Mouse (Mus musculus) midbrain, postnatal 0 days (tissue): ENCODE measurements at regions not wholly inside any gene's neighbourhood (a gene's known extent, or its start where the extent isn't known, plus 50 kb on each side); places are given as distances from the start of the nearest gene placed in this dataset.
"Not testable (repeated sequence)": the region's sequence is repeated elsewhere in the genome, so short reads cannot be mapped to it uniquely, and the experiment has no call there.

Experiments
- ATAC-seq: fragments of 200-750 bp; cut with Nextera tagmentation; 2 replicates; pipeline ENCODE4 v1.8.0; 2017; ENCODE audit warnings: moderate number of reproducible peaks, mild to moderate bottlenecking, moderate TSS enrichment, moderate library complexity; ENCODE audit not compliant: low FRiP score
- DNase-seq: peaks from one replicate; pipeline ENCODE4 v3.0.0-alpha.2; 2015; ENCODE audit warnings: low spot score
- H3K27ac ChIP-seq: fragments of 300-500 bp; sonication (generic); 2 replicates; pipeline ENCODE4 v1.5.1; 2014; ENCODE audit warnings: low read depth, mild to moderate bottlenecking, low read length, mixed read lengths
- H3K27me3 ChIP-seq: fragments of 300-500 bp; sonication (generic); 2 replicates; pipeline ENCODE4 v1.6.1; 2014; ENCODE audit warnings: low read length, control low read depth, mixed read lengths; ENCODE audit not compliant: insufficient read depth
- H3K36me3 ChIP-seq: fragments of 300-500 bp; sonication (generic); 2 replicates; pipeline ENCODE4 v1.6.1; 2014; ENCODE audit warnings: low read length, control low read depth, mixed read lengths; ENCODE audit not compliant: insufficient read depth
- H3K4me1 ChIP-seq: fragments of 300-500 bp; sonication (generic); 2 replicates; pipeline ENCODE4 v1.6.1; 2014; ENCODE audit warnings: mild to moderate bottlenecking, control low read depth, antibody characterized with exemption, low read length, mixed read lengths; ENCODE audit not compliant: insufficient read depth
- H3K4me2 ChIP-seq: fragments of 300-500 bp; sonication (generic); 2 replicates; pipeline ENCODE4 v1.6.1; 2014; ENCODE audit warnings: low read depth, mild to moderate bottlenecking, low read length, mixed read lengths; ENCODE audit not compliant: poor library complexity, severe bottlenecking
- H3K4me3 ChIP-seq: fragments of 300-500 bp; sonication (generic); 2 replicates; pipeline ENCODE4 v1.5.1; 2014; ENCODE audit warnings: low read depth, mild to moderate bottlenecking, low read length, moderate library complexity
- H3K9ac ChIP-seq: fragments of 300-500 bp; sonication (generic); replicated peaks from 2 replicates; pipeline ENCODE4 v1.6.1; 2014; ENCODE audit warnings: mild to moderate bottlenecking, low read length, moderate library complexity, mixed read lengths; ENCODE audit not compliant: poor library complexity, severe bottlenecking
- H3K9me3 ChIP-seq: fragments of 300-500 bp; sonication (generic); 2 replicates; pipeline ENCODE4 v1.6.1; 2016; ENCODE audit warnings: low read length, control low read depth
- CTCF ChIP-seq: IDR thresholded peaks from 2 replicates; pipeline ENCODE4 v1.5.1; 2016; ENCODE audit warnings: antibody characterized with exemption, mild to moderate bottlenecking
- WGBS: fragments of 180-500 bp; shearing (Covaris S2); extraction: QIAGEN DNeasy Blood & Tissue Kit; methylation state at CpG from one replicate; pipeline ENCODE4 v1.1.7; 2014; 5-methylcytosine and 5-hydroxymethylcytosine counted together

DNA sequence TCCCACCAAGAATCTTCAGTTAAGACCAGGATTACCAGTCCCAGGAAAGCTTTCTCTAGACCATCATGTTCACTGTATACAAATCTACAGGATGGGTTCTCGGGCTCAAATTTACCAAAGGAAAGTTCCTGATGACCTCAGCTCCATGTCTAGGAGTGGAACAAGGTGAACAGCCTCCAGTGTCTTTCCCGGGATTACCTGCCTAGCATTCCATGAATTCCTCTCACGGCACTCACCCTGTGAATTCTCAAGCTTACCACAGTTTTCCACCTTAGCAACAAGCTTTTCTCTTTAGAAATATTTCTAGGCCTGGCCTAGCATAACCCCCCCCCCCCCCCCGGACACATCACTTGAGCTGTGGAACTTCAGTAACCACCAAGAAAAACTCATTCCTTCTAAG, 1158.9 kb downstream of the A830018L16Rik start:
- Histone ChIP-seq H3K4me2 (no peak overlapping the region), H3K4me3 (no peak overlapping the region), H3K9me3 (no peaks in the 10 kb centered on the region), H3K36me3 (no peaks in the 10 kb centered on the region), H3K27ac (no peak overlapping the region), H3K27me3 (no peaks in the 10 kb centered on the region), H3K9ac (no peak overlapping the region), H3K4me1 (no peaks in the 10 kb centered on the region)
- 85% methylated on average over 4 of the region's 4 CpGs for WGBS
- ATAC-seq (no peak), DNase-seq (no peak)
- TF ChIP-seq CTCF, result no peak

DNA sequence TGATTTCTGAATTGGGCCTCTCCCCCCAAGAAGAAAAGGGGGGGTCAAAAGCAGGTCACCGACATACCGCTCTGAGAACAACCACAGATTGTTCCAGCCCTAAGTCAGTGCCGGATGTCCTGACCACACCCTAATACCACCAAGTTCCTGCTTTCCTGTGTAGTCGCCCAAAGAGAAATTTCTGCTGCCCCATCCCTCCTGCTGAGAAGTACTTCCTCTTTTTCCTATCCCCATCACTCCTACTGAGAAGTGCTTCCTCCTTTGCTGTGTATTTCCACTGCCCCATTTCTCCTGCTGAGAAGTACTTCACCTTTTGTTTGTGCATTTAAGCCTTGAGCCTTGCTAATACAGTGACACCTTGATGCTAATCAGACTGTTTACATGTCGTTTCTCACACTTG, 1160.4 kb downstream of the A830018L16Rik start:
- no peak for ATAC-seq
- Histone ChIP-seq H3K4me2 (no peak overlapping the region), H3K4me1 (no peaks in the 10 kb centered on the region), H3K9ac (no peak overlapping the region), H3K27me3 (no peaks in the 10 kb centered on the region), H3K27ac (no peak overlapping the region), H3K4me3 (no peak overlapping the region), H3K9me3 (no peaks in the 10 kb centered on the region), H3K36me3 (no peaks in the 10 kb centered on the region)
- no peak for DNase-seq
- no peak for TF ChIP-seq CTCF
- WGBS, result 84% methylated on average over 5 of the region's 5 CpGs

- ATAC-seq (peak; percentile 47; the same call in 1 of the 2 replicates), DNase-seq (peak; percentile 48)
- Histone ChIP-seq H3K27ac (no peak overlapping the region), H3K27me3 (no peaks in the 10 kb centered on the region), H3K4me1 (no peaks in the 10 kb centered on the region), H3K36me3 (no peaks in the 10 kb centered on the region), H3K4me2 (peak overlapping the region; percentile 20; the same call in 1 of the 2 replicates), H3K9me3 (no peaks in the 10 kb centered on the region), H3K4me3 (no peak overlapping the region), H3K9ac (no peak overlapping the region)
- TF ChIP-seq CTCF, result no peak
- 4% methylated on average over 11 of the region's 13 CpGs for WGBS
Observed at GRCm38 (mm10) chr1:12577027-12577703, 1163.3 kb downstream of the A830018L16Rik start.

DNA sequence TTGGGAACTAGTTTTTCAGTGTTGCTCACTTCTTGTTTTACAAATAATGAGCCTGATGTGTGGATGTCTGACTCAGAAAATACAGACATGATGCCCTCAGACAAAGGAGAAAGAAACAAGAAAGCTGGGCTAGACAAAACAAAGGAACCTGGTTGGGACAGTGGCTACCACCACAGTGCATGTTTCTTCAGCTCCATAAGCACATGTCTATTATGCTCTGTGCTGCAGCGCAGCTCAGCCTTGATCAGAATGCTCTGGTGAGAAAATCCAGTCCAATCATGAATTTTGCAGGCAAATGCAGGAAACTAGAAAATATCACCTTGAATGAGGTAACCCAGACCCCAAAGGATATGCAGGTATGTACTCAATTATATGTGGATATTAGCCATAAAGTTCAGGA, 1164.1 kb downstream of the A830018L16Rik start:
- no peak for DNase-seq
- ATAC-seq, result no peak

GRCm38 (mm10) chr1:12583012-12583411, 1169.1 kb downstream of the A830018L16Rik start:
- H3K9ac ChIP-seq, result no peak overlapping the region
- no peaks in the 10 kb centered on the region for H3K27me3 ChIP-seq
- no peaks in the 10 kb centered on the region for H3K36me3 ChIP-seq
- H3K4me2 ChIP-seq, result no peak overlapping the region
- no peaks in the 10 kb centered on the region for H3K9me3 ChIP-seq
- no peak for ATAC-seq
- TF ChIP-seq CTCF, result no peak
- no peak overlapping the region for H3K27ac ChIP-seq
- no peak for DNase-seq
- WGBS, result 50% methylated on average over 3 of the region's 3 CpGs
- H3K4me1 ChIP-seq, result no peaks in the 10 kb centered on the region
- H3K4me3 ChIP-seq, result no peak overlapping the region

More for the DNA sequence above, 1164.1 kb downstream of the A830018L16Rik start:
- Histone ChIP-seq H3K4me3 (no peak overlapping the region), H3K27ac (no peak overlapping the region), H3K27me3 (no peaks in the 10 kb centered on the region), H3K9ac (no peak overlapping the region), H3K4me2 (no peak overlapping the region), H3K9me3 (no peaks in the 10 kb centered on the region), H3K4me1 (no peaks in the 10 kb centered on the region), H3K36me3 (no peaks in the 10 kb centered on the region)
- WGBS, result 48% methylated on average over 1 of the region's 1 CpGs
- no peak for TF ChIP-seq CTCF

DNA sequence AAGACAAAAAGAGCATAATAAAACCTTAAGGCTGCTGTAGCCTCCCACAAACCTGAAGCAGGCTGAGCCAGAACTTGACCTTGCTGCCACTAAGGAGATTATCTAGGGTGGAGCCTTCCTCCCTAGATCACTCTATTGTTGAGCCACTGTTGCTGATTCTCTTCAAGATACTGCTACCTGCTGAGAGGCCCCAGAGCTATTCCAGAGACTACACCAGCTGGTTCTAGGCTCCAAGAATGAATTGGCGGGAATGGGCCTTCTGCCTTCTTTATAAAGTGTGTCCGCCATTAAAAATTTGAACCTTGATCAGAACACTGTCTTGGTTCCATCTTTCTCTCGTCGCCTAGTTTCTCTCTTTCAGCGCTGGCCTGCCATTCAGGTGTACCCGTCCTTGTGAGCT, 1173.1 kb downstream of the A830018L16Rik start:
- not testable (repeated sequence) for H3K27ac ChIP-seq, H3K4me1 ChIP-seq, H3K9ac ChIP-seq, ATAC-seq, DNase-seq, H3K36me3 ChIP-seq, H3K4me2 ChIP-seq, H3K27me3 ChIP-seq, H3K9me3 ChIP-seq, H3K4me3 ChIP-seq
- 91% methylated on average over 6 of the region's 6 CpGs for WGBS
